Mouse (Mus musculus): ENCODE data around the gene Unc93a. TPM values are rescaled to one million over a fixed set of nuclear protein-coding genes. Genes with fewer than 3 reads are reported as not detected.
"Not testable (repeated sequence)": the region's sequence is repeated elsewhere in the genome, so short reads cannot be mapped to it uniquely, and the experiment has no call there.

The Unc93a gene
- polyA plus RNA-seq, 1 experiment from 2014 or later = not detected

GRCm38 (mm10) chr17:13106563-13106962 is 25.0 kb downstream of the Unc93a start:
- not testable (repeated sequence) for H3K27ac ChIP-seq (ENCODE audit: low read depth); H3K9me3 ChIP-seq (ENCODE audit: control insufficient read depth, low read length); H3K4me2 ChIP-seq (ENCODE audit: low read length); H3K4me1 ChIP-seq (replicated peaks; ENCODE audit: control insufficient read depth, insufficient read depth, low read length); H3K27me3 ChIP-seq (replicated peaks; ENCODE audit: control insufficient read depth, insufficient read depth, low read length); H3K9ac ChIP-seq (ENCODE audit: low read length); DNase-seq (ENCODE audit: low spot score); H3K36me3 ChIP-seq (ENCODE audit: control insufficient read depth, insufficient read depth, low read length); ATAC-seq (replicated peaks; ENCODE audit: low FRiP score, low TSS enrichment, low read depth); H3K4me3 ChIP-seq (ENCODE audit: low read depth, low read length)
- 97% methylated on average over 5 of the region's 5 CpGs for WGBS

DNA sequence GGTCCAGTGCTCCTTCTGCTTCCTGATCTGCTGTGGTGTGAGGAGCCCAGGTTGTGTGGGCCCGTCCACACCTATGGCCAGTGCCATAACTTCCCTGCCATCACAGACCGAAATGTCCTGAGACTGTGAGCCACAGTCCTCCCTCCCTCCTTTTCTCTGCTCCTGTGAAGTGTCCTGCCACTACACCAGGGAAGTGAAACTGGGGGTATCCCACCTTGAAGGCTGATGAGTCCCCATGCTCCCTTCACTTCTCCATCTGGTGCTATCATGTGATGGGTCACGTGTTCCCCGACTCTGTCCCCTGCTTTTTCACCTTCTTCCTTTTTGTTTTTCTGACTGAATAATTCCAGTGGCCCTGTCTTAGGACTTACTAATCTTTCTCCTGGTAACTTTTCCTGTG is 38.6 kb downstream of the Unc93a start:
- 100% methylated on average over 2 of the region's 4 CpGs for WGBS
- H3K36me3 ChIP-seq (ENCODE audit: control insufficient read depth, insufficient read depth, low read length); H3K4me1 ChIP-seq (replicated peaks; ENCODE audit: control insufficient read depth, insufficient read depth, low read length); H3K4me3 ChIP-seq (ENCODE audit: low read depth, low read length); H3K27ac ChIP-seq (ENCODE audit: low read depth); H3K27me3 ChIP-seq (replicated peaks; ENCODE audit: control insufficient read depth, insufficient read depth, low read length); DNase-seq (ENCODE audit: low spot score); H3K9me3 ChIP-seq (ENCODE audit: control insufficient read depth, low read length); ATAC-seq (replicated peaks; ENCODE audit: low FRiP score, low TSS enrichment, low read depth); H3K9ac ChIP-seq (ENCODE audit: low read length); H3K4me2 ChIP-seq (ENCODE audit: low read length): not testable (repeated sequence)

DNA sequence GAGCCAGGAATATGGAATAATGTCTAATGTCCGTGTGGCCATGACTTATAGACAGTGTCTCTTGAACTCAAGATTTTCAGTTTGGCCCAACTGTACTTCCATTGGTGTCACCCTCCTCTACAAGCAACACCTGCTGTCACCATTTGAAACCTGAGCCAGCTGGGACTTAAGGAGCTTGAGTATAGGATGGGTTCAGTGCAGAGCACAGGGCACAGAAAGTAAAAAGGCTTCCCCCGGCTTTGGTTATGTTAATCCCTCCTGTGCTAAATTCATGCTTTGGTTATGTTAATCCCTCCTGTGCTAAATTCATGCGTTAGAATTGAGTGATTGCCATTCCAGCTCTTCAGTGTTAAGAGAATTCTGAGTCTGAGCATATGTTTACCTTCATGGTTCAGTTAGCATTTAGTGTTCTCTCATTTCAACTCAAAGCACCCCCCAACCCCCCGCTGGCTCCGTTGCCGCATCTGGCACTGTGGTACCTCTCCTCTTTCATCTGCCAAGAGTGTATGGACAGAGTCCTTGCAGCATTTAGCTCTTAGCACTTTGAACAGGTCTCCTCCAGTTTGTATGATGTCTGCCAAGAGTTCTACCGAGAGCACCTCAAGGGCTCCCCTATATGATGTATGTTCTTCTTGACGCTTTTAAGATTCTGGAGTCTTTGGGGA is 39.4 kb downstream of the Unc93a start:
- not testable (repeated sequence) for H3K9ac ChIP-seq (ENCODE audit: low read length); H3K27ac ChIP-seq (ENCODE audit: low read depth); DNase-seq (ENCODE audit: low spot score); H3K4me3 ChIP-seq (ENCODE audit: low read depth, low read length); H3K27me3 ChIP-seq (replicated peaks; ENCODE audit: control insufficient read depth, insufficient read depth, low read length); H3K36me3 ChIP-seq (ENCODE audit: control insufficient read depth, insufficient read depth, low read length); H3K4me1 ChIP-seq (replicated peaks; ENCODE audit: control insufficient read depth, insufficient read depth, low read length); ATAC-seq (replicated peaks; ENCODE audit: low FRiP score, low TSS enrichment, low read depth); H3K4me2 ChIP-seq (ENCODE audit: low read length); H3K9me3 ChIP-seq (ENCODE audit: control insufficient read depth, low read length)
- WGBS = 67% methylated on average over 5 of the region's 8 CpGs

GRCm38 (mm10) chr17:13091510-13091909 is 40.1 kb downstream of the Unc93a start:
- not testable (repeated sequence) for H3K4me3 ChIP-seq (ENCODE audit: low read depth, low read length); H3K9ac ChIP-seq (ENCODE audit: low read length); H3K36me3 ChIP-seq (ENCODE audit: control insufficient read depth, insufficient read depth, low read length); H3K27me3 ChIP-seq (replicated peaks; ENCODE audit: control insufficient read depth, insufficient read depth, low read length); H3K9me3 ChIP-seq (ENCODE audit: control insufficient read depth, low read length); ATAC-seq (replicated peaks; ENCODE audit: low FRiP score, low TSS enrichment, low read depth); DNase-seq (ENCODE audit: low spot score); H3K27ac ChIP-seq (ENCODE audit: low read depth); H3K4me1 ChIP-seq (replicated peaks; ENCODE audit: control insufficient read depth, insufficient read depth, low read length); H3K4me2 ChIP-seq (ENCODE audit: low read length)
- WGBS = no CpG with 5 or more reads among the region's 1 CpGs

GRCm38 (mm10) chr17:13069227-13069626 is 62.4 kb downstream of the Unc93a start:
- H3K9ac ChIP-seq (ENCODE audit: low read length); ATAC-seq (replicated peaks; ENCODE audit: low FRiP score, low TSS enrichment, low read depth); H3K36me3 ChIP-seq (ENCODE audit: control insufficient read depth, insufficient read depth, low read length); H3K27me3 ChIP-seq (replicated peaks; ENCODE audit: control insufficient read depth, insufficient read depth, low read length); H3K4me3 ChIP-seq (ENCODE audit: low read depth, low read length); H3K9me3 ChIP-seq (ENCODE audit: control insufficient read depth, low read length); H3K4me2 ChIP-seq (ENCODE audit: low read length); H3K27ac ChIP-seq (ENCODE audit: low read depth); H3K4me1 ChIP-seq (replicated peaks; ENCODE audit: control insufficient read depth, insufficient read depth, low read length); DNase-seq (ENCODE audit: low spot score): not testable (repeated sequence)
- 75% methylated on average over 4 of the region's 5 CpGs for WGBS

DNA sequence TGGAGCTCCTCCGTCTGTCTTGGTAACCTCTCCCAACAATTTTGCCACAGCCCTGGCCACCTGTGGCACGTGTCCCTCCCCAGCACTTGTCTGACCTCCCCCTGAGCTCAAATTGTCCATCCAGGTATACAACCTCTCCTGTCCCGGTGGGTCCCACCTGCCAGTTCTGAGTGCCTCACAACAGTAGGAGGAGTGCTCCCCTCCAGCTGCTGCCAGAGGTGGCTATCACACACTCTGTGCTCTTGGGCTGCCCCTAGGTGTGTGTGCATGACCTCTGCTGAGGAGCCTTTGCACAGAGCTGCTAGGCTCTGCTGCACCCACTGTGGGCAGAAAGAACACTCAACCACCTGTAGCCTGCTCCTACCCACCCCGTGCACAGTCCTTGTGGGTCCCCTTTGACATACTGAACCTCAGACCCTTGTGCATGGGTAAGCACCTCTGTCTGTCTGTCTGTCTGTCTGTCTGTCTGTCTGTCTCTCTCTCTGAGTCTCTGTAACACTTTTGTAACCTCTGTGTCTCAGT is 63.7 kb downstream of the Unc93a start:
- not testable (repeated sequence) for DNase-seq (ENCODE audit: low spot score); H3K4me3 ChIP-seq (ENCODE audit: low read depth, low read length); H3K9ac ChIP-seq (ENCODE audit: low read length); H3K9me3 ChIP-seq (ENCODE audit: control insufficient read depth, low read length); H3K4me2 ChIP-seq (ENCODE audit: low read length); H3K4me1 ChIP-seq (replicated peaks; ENCODE audit: control insufficient read depth, insufficient read depth, low read length); H3K27me3 ChIP-seq (replicated peaks; ENCODE audit: control insufficient read depth, insufficient read depth, low read length); ATAC-seq (replicated peaks; ENCODE audit: low FRiP score, low TSS enrichment, low read depth); H3K36me3 ChIP-seq (ENCODE audit: control insufficient read depth, insufficient read depth, low read length); H3K27ac ChIP-seq (ENCODE audit: low read depth)
- 88% methylated on average over 1 of the region's 4 CpGs for WGBS

DNA sequence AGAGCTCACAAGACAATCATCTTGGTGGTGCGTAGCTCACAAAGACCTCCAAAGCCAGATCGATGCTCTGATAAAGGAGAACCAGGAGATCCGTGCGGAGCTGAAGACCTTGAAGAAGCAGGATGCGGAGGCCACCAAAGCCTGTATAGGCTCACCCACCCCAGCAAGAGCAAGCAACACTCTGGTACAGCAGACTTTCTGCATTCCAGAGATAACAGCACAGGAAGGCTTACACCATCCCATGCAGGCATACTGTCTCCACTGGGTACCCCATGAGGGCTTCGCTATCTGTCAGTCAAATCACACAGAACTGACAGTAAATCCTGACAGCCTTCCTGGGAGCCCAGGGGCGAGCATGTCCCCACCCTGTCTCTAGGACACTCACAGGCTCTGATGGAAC is 68.7 kb downstream of the Unc93a start:
- H3K9me3 ChIP-seq (ENCODE audit: control insufficient read depth, low read length); H3K4me1 ChIP-seq (replicated peaks; ENCODE audit: control insufficient read depth, insufficient read depth, low read length); H3K4me2 ChIP-seq (ENCODE audit: low read length); H3K27ac ChIP-seq (ENCODE audit: low read depth); H3K27me3 ChIP-seq (replicated peaks; ENCODE audit: control insufficient read depth, insufficient read depth, low read length); H3K9ac ChIP-seq (ENCODE audit: low read length); DNase-seq (ENCODE audit: low spot score); ATAC-seq (replicated peaks; ENCODE audit: low FRiP score, low TSS enrichment, low read depth); H3K4me3 ChIP-seq (ENCODE audit: low read depth, low read length); H3K36me3 ChIP-seq (ENCODE audit: control insufficient read depth, insufficient read depth, low read length): not testable (repeated sequence)
- 86% methylated on average over 3 of the region's 7 CpGs for WGBS

DNA sequence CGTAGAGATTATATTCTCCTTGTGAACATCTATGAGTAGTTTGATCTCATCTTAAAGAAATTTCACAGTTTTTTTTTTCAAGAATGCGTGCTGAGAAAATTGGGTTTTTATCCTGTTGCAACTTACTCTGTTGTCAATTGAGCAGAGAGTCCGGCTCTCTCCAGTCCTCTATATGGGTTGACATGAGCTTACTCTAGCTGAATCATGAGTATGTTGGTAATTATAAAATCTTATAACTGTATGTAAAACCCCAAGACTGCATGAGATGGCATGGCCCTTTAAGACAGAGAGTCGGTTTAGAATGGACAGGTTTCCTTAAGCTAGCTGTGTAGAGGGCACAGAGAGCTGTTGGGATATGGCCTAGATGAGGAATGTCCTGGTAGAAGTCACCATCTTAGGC is 70.8 kb downstream of the Unc93a start, which contains the start of gene Tcp10b:
Tcp10b (plus strand) TSS at position 301 of the 400 bp plus-strand sequence.
- H3K36me3 ChIP-seq (ENCODE audit: control insufficient read depth, insufficient read depth, low read length); H3K9ac ChIP-seq (ENCODE audit: low read length); H3K4me3 ChIP-seq (ENCODE audit: low read depth, low read length); H3K4me1 ChIP-seq (replicated peaks; ENCODE audit: control insufficient read depth, insufficient read depth, low read length); H3K27ac ChIP-seq (ENCODE audit: low read depth); H3K4me2 ChIP-seq (ENCODE audit: low read length); DNase-seq (ENCODE audit: low spot score); H3K9me3 ChIP-seq (ENCODE audit: control insufficient read depth, low read length); H3K27me3 ChIP-seq (replicated peaks; ENCODE audit: control insufficient read depth, insufficient read depth, low read length); ATAC-seq (replicated peaks; ENCODE audit: low FRiP score, low TSS enrichment, low read depth): not testable (repeated sequence)
- WGBS = 83% methylated on average over 4 of the region's 4 CpGs

Measured in intestine, embryonic 14.5 days (tissue).